Mouse (Mus musculus): ENCODE results near the gene Sorcs3. TPM values are rescaled to one million over a fixed set of nuclear protein-coding genes. Genes with fewer than 3 reads are reported as not detected.

Gene Sorcs3
- total and polyA plus RNA-seq, 3 experiments: not detected

GRCm38 (mm10) chr19:48313776-48314175, 108.0 kb downstream of the Sorcs3 start:
- H3K79me2 ChIP-seq (ENCODE audit: control insufficient read depth, insufficient read depth, low read length, poor library complexity): no peaks in the 10 kb centered on the region
- no peak for DNase-seq (ENCODE audit: low read depth, low spot score)
- TF ChIP-seq TAL1 (IDR thresholded peaks at IDR 0.05; ENCODE audit: low read length): no peak
- TF ChIP-seq NELFE (IDR thresholded peaks at IDR 0.05; ENCODE audit: low read depth, low read length): no peak
- no peak for TF ChIP-seq POLR2AphosphoS5 (IDR thresholded peaks at IDR 0.05; ENCODE audit: borderline replicate concordance, low read depth, low read length)
- TF ChIP-seq UBTF (IDR thresholded peaks at IDR 0.05; ENCODE audit: borderline replicate concordance, insufficient read depth, low read depth, low read length): no peak
- no peak for TF ChIP-seq MYB (IDR thresholded peaks at IDR 0.05; ENCODE audit: low read depth, low read length)
- no peak for TF ChIP-seq CHD2 (IDR thresholded peaks at IDR 0.05; ENCODE audit: low read length)
- no peak for TF ChIP-seq USF2 (IDR thresholded peaks at IDR 0.05; ENCODE audit: borderline replicate concordance in 1 of 2, insufficient read depth in 1 of 2, low read depth in 1 of 2, low read length in 2 of 2)
- no peak for TF ChIP-seq MAZ (IDR thresholded peaks at IDR 0.05; ENCODE audit: low read depth, low read length)
- no peak for TF ChIP-seq MYC (IDR thresholded peaks at IDR 0.05; ENCODE audit: low read depth, low read length)
- H3K9me3 ChIP-seq (replicated peaks; ENCODE audit: insufficient read depth, low read length): no peaks in the 10 kb centered on the region
- H3K36me3 ChIP-seq (ENCODE audit: control insufficient read depth in 1 of 2, insufficient read depth in 2 of 2, low read length in 2 of 2): no peaks in the 10 kb centered on the region
- H3K4me3 ChIP-seq (ENCODE audit: control insufficient read depth in 1 of 2, insufficient read depth in 1 of 2, low read depth in 2 of 2, low read length in 2 of 2): no peak overlapping the region
- H3K27ac ChIP-seq (ENCODE audit: control insufficient read depth, low read depth, low read length): no peak overlapping the region
- H3K27me3 ChIP-seq (ENCODE audit: control insufficient read depth in 1 of 2, insufficient read depth in 2 of 2, low read length in 2 of 2): no peaks in the 10 kb centered on the region
- no peak overlapping the region for H3K9ac ChIP-seq (ENCODE audit: control insufficient read depth, low read depth, low read length, poor library complexity, severe bottlenecking)
- H3K4me1 ChIP-seq (ENCODE audit: control insufficient read depth in 1 of 2, insufficient read depth in 2 of 2, low read length in 2 of 2): no peaks in the 10 kb centered on the region

GRCm38 (mm10) chr19:48327115-48327514, 121.3 kb downstream of the Sorcs3 start:
- DNase-seq (ENCODE audit: low read depth, low spot score): no peak

GRCm38 (mm10) chr19:48328171-48328570, 122.3 kb downstream of the Sorcs3 start:
- H3K27me3 ChIP-seq (ENCODE audit: control insufficient read depth in 1 of 2, insufficient read depth in 2 of 2, low read length in 2 of 2): no peaks in the 10 kb centered on the region
- no peak for DNase-seq (ENCODE audit: low read depth, low spot score)
- TF ChIP-seq HCFC1 (IDR thresholded peaks at IDR 0.05; ENCODE audit: low read depth, low read length): no peak
- TF ChIP-seq UBTF (IDR thresholded peaks at IDR 0.05; ENCODE audit: borderline replicate concordance, insufficient read depth, low read depth, low read length): no peak
- no peak for TF ChIP-seq MAX (IDR thresholded peaks at IDR 0.05; ENCODE audit: low read length)
- TF ChIP-seq MXI1 (IDR thresholded peaks at IDR 0.05; ENCODE audit: low read depth, low read length): no peak
- H3K79me2 ChIP-seq (ENCODE audit: control insufficient read depth, insufficient read depth, low read length, poor library complexity): no peaks in the 10 kb centered on the region
- no peak overlapping the region for H3K4me3 ChIP-seq (ENCODE audit: control insufficient read depth in 1 of 2, insufficient read depth in 1 of 2, low read depth in 2 of 2, low read length in 2 of 2)
- no peaks in the 10 kb centered on the region for H3K36me3 ChIP-seq (ENCODE audit: control insufficient read depth in 1 of 2, insufficient read depth in 2 of 2, low read length in 2 of 2)
- no peak overlapping the region for H3K9ac ChIP-seq (ENCODE audit: control insufficient read depth, low read depth, low read length, poor library complexity, severe bottlenecking)
- H3K27ac ChIP-seq (ENCODE audit: control insufficient read depth, low read depth, low read length): no peak overlapping the region
- H3K4me1 ChIP-seq (ENCODE audit: control insufficient read depth in 1 of 2, insufficient read depth in 2 of 2, low read length in 2 of 2): no peaks in the 10 kb centered on the region
- H3K9me3 ChIP-seq (replicated peaks; ENCODE audit: insufficient read depth, low read length): no peaks in the 10 kb centered on the region

More at GRCm38 (mm10) chr19:48327115-48327514, 121.3 kb downstream of the Sorcs3 start:
- no peaks in the 10 kb centered on the region for H3K4me1 ChIP-seq (ENCODE audit: control insufficient read depth in 1 of 2, insufficient read depth in 2 of 2, low read length in 2 of 2)
- no peaks in the 10 kb centered on the region for H3K79me2 ChIP-seq (ENCODE audit: control insufficient read depth, insufficient read depth, low read length, poor library complexity)
- H3K27ac ChIP-seq (ENCODE audit: control insufficient read depth, low read depth, low read length): no peak overlapping the region
- H3K36me3 ChIP-seq (ENCODE audit: control insufficient read depth in 1 of 2, insufficient read depth in 2 of 2, low read length in 2 of 2): no peaks in the 10 kb centered on the region
- no peak for TF ChIP-seq KAT2A (conservative IDR thresholded peaks at IDR 0.05; ENCODE audit: low read depth, low read length)
- no peak for TF ChIP-seq JUND (IDR thresholded peaks at IDR 0.05; ENCODE audit: low read depth, low read length)
- no peak for TF ChIP-seq EP300 (IDR thresholded peaks at IDR 0.05; ENCODE audit: low read depth in 1 of 2, low read length in 2 of 2)
- no peak for TF ChIP-seq GATA1 (IDR thresholded peaks at IDR 0.05; ENCODE audit: low read depth, low read length)
- no peak for TF ChIP-seq SIN3A (IDR thresholded peaks at IDR 0.05; ENCODE audit: low read length)
- TF ChIP-seq ZNF384 (IDR thresholded peaks at IDR 0.05; ENCODE audit: low read depth, low read length): no peak
- no peak overlapping the region for H3K9ac ChIP-seq (ENCODE audit: control insufficient read depth, low read depth, low read length, poor library complexity, severe bottlenecking)
- no peak overlapping the region for H3K4me3 ChIP-seq (ENCODE audit: control insufficient read depth in 1 of 2, insufficient read depth in 1 of 2, low read depth in 2 of 2, low read length in 2 of 2)
- no peaks in the 10 kb centered on the region for H3K27me3 ChIP-seq (ENCODE audit: control insufficient read depth in 1 of 2, insufficient read depth in 2 of 2, low read length in 2 of 2)
- no peaks in the 10 kb centered on the region for H3K9me3 ChIP-seq (replicated peaks; ENCODE audit: insufficient read depth, low read length)
